Mouse (Mus musculus): ENCODE results near the gene Cap2.

DNA sequence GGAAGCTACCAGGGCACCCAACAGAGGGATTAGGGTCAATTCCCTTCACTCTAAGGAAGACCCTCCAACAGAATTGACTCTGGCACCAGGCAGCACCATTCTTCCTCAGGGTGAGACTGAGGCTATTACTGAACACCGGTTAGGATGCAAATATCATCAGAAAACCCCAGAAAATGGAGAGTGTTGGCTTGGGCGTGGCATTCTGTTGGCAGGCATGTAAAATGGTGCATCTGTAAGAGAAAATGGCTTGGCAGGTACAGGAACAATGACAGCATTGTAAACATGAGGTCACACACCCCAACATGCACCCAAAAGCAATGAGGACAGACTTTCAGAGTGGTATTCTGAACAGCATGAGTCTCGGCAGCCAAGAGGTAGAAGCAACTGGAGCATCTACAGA lies 30.0 kb downstream of the Cap2 start:
- TF ChIP-seq POLR2A (IDR thresholded peaks at IDR 0.05; ENCODE audit: low read depth, low read length) (no peak), CTCF (IDR thresholded peaks at IDR 0.05; ENCODE audit: extremely low read depth, insufficient read depth, insufficient read length, insufficient replicate concordance) (no peak)
